Comparison of ENCODE assay signal across 22 mouse cellular contexts in genomic region chr17:33432019-33432946, GRCm38 (mm10). TPM values are rescaled to one million over a fixed set of nuclear protein-coding genes. Genes with fewer than 3 reads are reported as not detected.
"Had no signal": no experiment of that assay in that cellular context is flagged by ENCODE, and none has a peak within 500 bp of the region (broad histone marks: within the 10 kb centered on the region; RNA-seq: fewer than 3 reads in every experiment).

TSS of gene Actl9 (plus strand) at chr17:33432896.

- H3K27ac ChIP-seq: kidney, embryonic 15.5 days; limb, embryonic 12.5 days; lung, embryonic 15.5 days; macrophage; midbrain, embryonic 10.5 days; neural tube, embryonic 15.5 days had no signal

- H3K4me1 ChIP-seq: kidney, embryonic 15.5 days; limb, embryonic 12.5 days; lung, embryonic 15.5 days; midbrain, embryonic 10.5 days; neural tube, embryonic 15.5 days had no signal

- H3K4me3 ChIP-seq: kidney, embryonic 15.5 days; limb, embryonic 12.5 days; lung, embryonic 15.5 days; midbrain, embryonic 10.5 days; myocyte; neural tube, embryonic 15.5 days had no signal

- DNase-seq: kidney, adult 2 months; kidney, postnatal 14 days; layer of hippocampus, adult 9-11 months; lung, postnatal 14 days; midbrain, embryonic 14.5 days; right cerebral cortex, adult 18-20 months; right cerebral cortex, postnatal 25 days; thymus, adult 18-20 months; thymus, postnatal 4 days had no signal

- H3K27me3 ChIP-seq: kidney, embryonic 15.5 days; limb, embryonic 12.5 days; lung, embryonic 15.5 days; neural tube, embryonic 15.5 days had no signal

- H3K36me3 ChIP-seq: kidney, embryonic 15.5 days; limb, embryonic 12.5 days; lung, embryonic 15.5 days; midbrain, embryonic 10.5 days; neural tube, embryonic 15.5 days had no signal

- H3K9ac ChIP-seq: kidney, embryonic 15.5 days; limb, embryonic 12.5 days; lung, embryonic 15.5 days; neural tube, embryonic 15.5 days had no signal

- H3K9me3 ChIP-seq: kidney, embryonic 15.5 days; limb, embryonic 12.5 days; lung, embryonic 15.5 days; midbrain, embryonic 10.5 days; neural tube, embryonic 15.5 days had no signal

- H3K4me2 ChIP-seq: kidney, embryonic 15.5 days; limb, embryonic 12.5 days; lung, embryonic 15.5 days; neural tube, embryonic 15.5 days had no signal

RNA-seq across cellular contexts. Expression of gene Actl9, which starts in this region (rescaled TPM):
- total RNA-seq: liver, adult 2 months had no signal
- polyA plus RNA-seq: intestine, embryonic 14.5 days; kidney, embryonic 15.5 days; large intestine, adult 2 months; limb, embryonic 12.5 days; lung, embryonic 15.5 days; macrophage; midbrain, embryonic 10.5 days; midbrain, embryonic 14.5 days; myocyte; neural tube, embryonic 11.5 days; neural tube, embryonic 15.5 days; small intestine, adult 2 months; stomach, embryonic 16.5 days had no signal
